Mouse (Mus musculus) liver, adult 2 months (tissue): ENCODE measurements at regions not wholly inside any gene's neighbourhood (a gene's known extent, or its start where the extent isn't known, plus 50 kb on each side); places are given as distances from the start of the nearest gene placed in this dataset.

Experiments used
- CTCF ChIP-seq: fragments of 200-500 bp; IDR thresholded peaks from 2 replicates; pipeline ENCODE4 v1.5.1; 2011; ENCODE audit warnings: low read depth, low read length, control low read depth
- POLR2A ChIP-seq: fragments of 200-500 bp; IDR thresholded peaks from 2 replicates; pipeline ENCODE4 v1.6.1; 2011; ENCODE audit warnings: low read length, control low read depth; ENCODE audit not compliant: insufficient read depth; ENCODE audit errors: extremely low read depth

DNA sequence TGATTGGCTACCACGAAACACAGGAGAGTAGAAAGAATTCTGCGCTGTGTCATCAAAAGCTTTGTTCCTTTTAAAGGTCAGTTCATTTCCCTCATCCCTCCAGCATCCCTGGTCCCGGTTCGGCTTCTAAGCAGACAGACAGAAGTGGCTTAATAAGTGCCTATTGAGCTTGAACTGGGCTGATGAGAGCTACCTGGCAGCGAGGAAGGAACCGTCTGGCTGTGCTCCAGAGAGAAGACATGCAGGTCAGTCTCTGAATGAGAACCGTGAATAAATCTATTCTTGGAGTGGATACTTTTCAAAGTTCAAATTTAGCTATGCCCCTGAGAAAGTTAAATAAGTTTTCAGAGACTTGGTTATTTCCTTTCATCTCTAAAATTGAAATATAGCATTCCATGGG lies 135.0 kb upstream of the Fam78b start:
- TF ChIP-seq CTCF (no peak), POLR2A (no peak)
